Mouse (Mus musculus): ENCODE results near the gene Mrvi1. TPM values are rescaled to one million over a fixed set of nuclear protein-coding genes. Genes with fewer than 3 reads are reported as not detected.

Mrvi1 gene
- polyA plus RNA-seq, 1 experiment = 2.6 TPM

GRCm38 (mm10) chr7:110823995-110824953 lies 158.0 kb downstream of the Mrvi1 start:
- H3K4me3 ChIP-seq (ENCODE audit: insufficient read depth, low read length) = no peak overlapping the region
- H3K27ac ChIP-seq (ENCODE audit: insufficient read depth, low read length) = no peak overlapping the region
- peaks cover 5% of the 10 kb centered on the region; the same call in 1 of the 2 replicates for H3K4me1 ChIP-seq (ENCODE audit: control insufficient read depth, insufficient read depth, low read length)
- no peak for TF ChIP-seq CTCF (IDR thresholded peaks at IDR 0.05; ENCODE audit: extremely low read depth, insufficient read depth, low read length)
- no peak for TF ChIP-seq POLR2A (IDR thresholded peaks at IDR 0.05; ENCODE audit: extremely low read depth, insufficient read depth, low read length)

- H3K4me3 ChIP-seq (ENCODE audit: insufficient read depth, low read length) = no peak overlapping the region
- no peak for TF ChIP-seq POLR2A (IDR thresholded peaks at IDR 0.05; ENCODE audit: extremely low read depth, insufficient read depth, low read length)
- peaks cover 7% of the 10 kb centered on the region for H3K4me1 ChIP-seq (ENCODE audit: control insufficient read depth, insufficient read depth, low read length)
- no peak overlapping the region for H3K27ac ChIP-seq (ENCODE audit: insufficient read depth, low read length)
Measured at GRCm38 (mm10) chr7:110823593-110823992, 158.7 kb downstream of the Mrvi1 start.

GRCm38 (mm10) chr7:110823076-110823475 lies 159.2 kb downstream of the Mrvi1 start:
- H3K4me3 ChIP-seq (ENCODE audit: insufficient read depth, low read length) = no peak overlapping the region
- TF ChIP-seq CTCF (IDR thresholded peaks at IDR 0.05; ENCODE audit: extremely low read depth, insufficient read depth, low read length) (no peak), POLR2A (IDR thresholded peaks at IDR 0.05; ENCODE audit: extremely low read depth, insufficient read depth, low read length) (no peak)
- peaks cover 7% of the 10 kb centered on the region for H3K4me1 ChIP-seq (ENCODE audit: control insufficient read depth, insufficient read depth, low read length)
- H3K27ac ChIP-seq (ENCODE audit: insufficient read depth, low read length) = no peak overlapping the region

- no peak for TF ChIP-seq CTCF (IDR thresholded peaks at IDR 0.05; ENCODE audit: extremely low read depth, insufficient read depth, low read length)
- TF ChIP-seq POLR2A (IDR thresholded peaks at IDR 0.05; ENCODE audit: extremely low read depth, insufficient read depth, low read length) = no peak
- Histone ChIP-seq H3K27ac (ENCODE audit: insufficient read depth, low read length) (0 out of 2 replicates have a peak overlapping the region, but pooled peaks have one; percentile 8), H3K4me1 (ENCODE audit: control insufficient read depth, insufficient read depth, low read length) (peaks cover 7% of the 10 kb centered on the region), H3K4me3 (ENCODE audit: insufficient read depth, low read length) (no peak overlapping the region)
Measured at GRCm38 (mm10) chr7:110822055-110822454, 160.2 kb downstream of the Mrvi1 start.

- H3K27ac ChIP-seq (ENCODE audit: insufficient read depth, low read length) = no peak overlapping the region
- no peak overlapping the region for H3K4me3 ChIP-seq (ENCODE audit: insufficient read depth, low read length)
- peaks cover 7% of the 10 kb centered on the region for H3K4me1 ChIP-seq (ENCODE audit: control insufficient read depth, insufficient read depth, low read length)
- TF ChIP-seq POLR2A (IDR thresholded peaks at IDR 0.05; ENCODE audit: extremely low read depth, insufficient read depth, low read length) (no peak), CTCF (IDR thresholded peaks at IDR 0.05; ENCODE audit: extremely low read depth, insufficient read depth, low read length) (no peak)
Measured at GRCm38 (mm10) chr7:110821653-110822052, 160.6 kb downstream of the Mrvi1 start.

GRCm38 (mm10) chr7:110821068-110821467 lies 161.2 kb downstream of the Mrvi1 start:
- Histone ChIP-seq H3K27ac (ENCODE audit: insufficient read depth, low read length) (no peak overlapping the region), H3K4me1 (ENCODE audit: control insufficient read depth, insufficient read depth, low read length) (peaks cover 7% of the 10 kb centered on the region), H3K4me3 (ENCODE audit: insufficient read depth, low read length) (no peak overlapping the region)
- TF ChIP-seq POLR2A (IDR thresholded peaks at IDR 0.05; ENCODE audit: extremely low read depth, insufficient read depth, low read length) (no peak), CTCF (IDR thresholded peaks at IDR 0.05; ENCODE audit: extremely low read depth, insufficient read depth, low read length) (0 out of 2 replicates have a peak, but pooled peaks have one; percentile 10)

GRCm38 (mm10) chr7:110818787-110819350 lies 163.4 kb downstream of the Mrvi1 start:
- Histone ChIP-seq H3K4me1 (ENCODE audit: control insufficient read depth, insufficient read depth, low read length) (peaks cover 5% of the 10 kb centered on the region), H3K4me3 (ENCODE audit: insufficient read depth, low read length) (no peak overlapping the region), H3K27ac (ENCODE audit: insufficient read depth, low read length) (no peak overlapping the region)
- TF ChIP-seq POLR2A (IDR thresholded peaks at IDR 0.05; ENCODE audit: extremely low read depth, insufficient read depth, low read length) = no peak
- TF ChIP-seq CTCF (IDR thresholded peaks at IDR 0.05; ENCODE audit: extremely low read depth, insufficient read depth, low read length) = no peak

Other genes with a start within 250 kb of the Mrvi1 start
- 21.8 and 22.0 TPM in 2 replicates for gene Ampd3, start 214.3 kb downstream of the Mrvi1 start, polyA plus RNA-seq (2012; rRNA removed)
- 72.4 and 79.9 TPM in 2 replicates for gene Rnf141, start 138.0 kb downstream of the Mrvi1 start, polyA plus RNA-seq (2012; rRNA removed)
- gene Lyve1, start 119.2 kb downstream of the Mrvi1 start, polyA plus RNA-seq (2012; rRNA removed) = 0.71 and 0.76 TPM in 2 replicates
- gene Ctr9, start 46.5 kb upstream of the Mrvi1 start, polyA plus RNA-seq (2012; rRNA removed) = 29.7 and 30.4 TPM in 2 replicates
- 233 and 242 TPM in 2 replicates for gene Eif4g2, start 100.6 kb upstream of the Mrvi1 start, polyA plus RNA-seq (2012; rRNA removed)

All from cortical plate, adult 2 months (tissue).